Mouse (Mus musculus): ENCODE data around the gene Smarcc2. TPM values are rescaled to one million over a fixed set of nuclear protein-coding genes. Genes with fewer than 3 reads are reported as not detected.
A peak's percentile ranks its signal among the peaks of the same experiment; 100 is the strongest.

Smarcc2 gene
- polyA plus RNA-seq, 1 experiment from 2014 or later, result 77.2 TPM

- H3K4me3 ChIP-seq (replicated peaks), result peak overlapping the region; percentile 90
- peaks cover 18% of the 10 kb centered on the region for H3K4me1 ChIP-seq
- H3K9me3 ChIP-seq (replicated peaks), result no peaks in the 10 kb centered on the region
- H3K27me3 ChIP-seq, result peaks cover 17% of the 10 kb centered on the region
- H3K27ac ChIP-seq, result peak overlapping the region; percentile 85
- WGBS, result under 1% methylated on average over 58 of the region's 58 CpGs
- ATAC-seq (replicated peaks; ENCODE audit: low FRiP score), result peak; percentile 49
- peak overlapping the region; percentile 100 for H3K4me2 ChIP-seq
- H3K36me3 ChIP-seq, result peaks cover 20% of the 10 kb centered on the region
- H3K9ac ChIP-seq, result peak overlapping the region; percentile 77
Measured at GRCm38 (mm10) chr10:128524732-128525662, 65.9 kb downstream of the Smarcc2 start.

DNA sequence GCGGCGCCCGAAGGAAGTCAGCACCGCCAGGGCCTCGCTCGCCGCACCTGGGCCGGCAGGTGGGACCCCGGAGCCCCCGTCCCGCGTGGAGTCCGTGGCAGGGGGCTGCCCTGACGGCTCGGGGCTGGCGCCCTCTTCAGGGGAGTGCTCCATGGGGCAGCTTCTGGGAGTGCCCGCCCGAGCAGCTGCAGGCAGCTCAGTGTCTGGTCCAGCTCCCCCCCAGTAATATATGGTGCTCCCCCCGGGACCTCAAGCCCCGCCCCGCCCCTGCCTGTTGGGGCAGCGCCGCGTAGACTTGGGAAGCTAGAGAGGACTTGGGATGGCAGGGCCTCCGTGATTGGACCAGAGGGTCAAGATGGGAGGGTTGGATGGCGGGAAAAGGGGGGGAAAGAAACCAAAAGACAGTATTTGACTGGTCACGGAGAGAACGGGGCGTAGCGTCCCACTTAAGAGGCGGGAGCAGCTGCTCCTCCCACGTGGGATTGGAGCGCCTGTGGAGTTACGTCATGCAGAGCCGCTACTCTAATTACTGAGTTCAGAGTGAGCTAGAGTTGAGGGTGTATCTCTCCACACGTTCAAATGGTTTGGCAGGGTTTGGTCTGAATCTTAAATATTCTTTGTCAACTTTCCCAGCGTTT lies 66.7 kb downstream of the Smarcc2 start, which contains the start of gene Esyt1:
Gene Esyt1 (minus strand): TSS at position 201 of the 638 bp plus-strand sequence.
- H3K4me2 ChIP-seq, result peak within 1 kb of the TSS; percentile 100
- under 1% methylated on average over 37 of the region's 37 CpGs for WGBS

DNA sequence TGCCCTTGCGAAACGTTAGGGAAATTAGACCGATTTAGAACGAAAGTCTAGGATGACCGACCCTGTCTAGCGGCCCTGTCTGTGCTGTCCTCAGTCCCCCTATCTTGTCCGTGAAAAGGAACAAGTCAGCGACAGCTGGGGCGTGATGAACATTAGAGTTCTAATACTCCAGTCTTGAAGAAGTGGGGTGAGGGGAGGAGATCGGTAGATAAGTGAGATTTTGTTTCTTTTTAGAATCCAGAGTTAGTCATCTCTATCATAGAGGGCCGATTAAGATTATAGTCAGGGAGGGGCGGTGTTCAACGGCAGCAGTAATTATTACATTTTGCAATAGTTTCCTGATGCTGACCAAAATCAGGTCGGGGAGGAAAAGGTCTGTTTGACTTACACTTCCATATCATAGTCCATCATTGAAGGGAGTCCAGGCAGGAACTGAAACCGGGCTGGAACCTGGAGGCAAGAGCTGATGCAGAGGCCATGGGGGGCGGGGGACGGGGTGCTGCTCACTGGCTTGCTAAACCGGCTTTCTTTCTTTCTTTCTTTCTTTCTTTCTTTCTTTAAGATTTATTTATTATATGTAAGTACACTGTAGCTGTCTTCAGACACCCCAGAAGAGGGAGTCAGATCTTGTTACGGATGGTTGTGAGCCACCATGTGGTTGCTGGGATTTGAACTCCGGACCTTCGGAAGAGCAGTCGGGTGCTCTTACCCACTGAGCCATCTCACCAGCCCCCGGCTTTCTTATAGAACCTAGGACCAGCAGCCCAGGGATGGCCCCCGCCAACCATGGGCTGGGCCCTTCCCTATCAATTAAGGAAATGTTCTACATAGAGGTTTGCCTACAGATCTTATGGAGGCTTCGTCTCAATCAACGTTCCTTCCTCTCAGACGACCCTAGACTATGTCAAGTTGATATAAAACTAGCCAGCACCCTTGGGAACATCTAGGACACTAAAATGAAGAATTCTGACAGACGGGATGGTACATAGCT lies 67.6 kb downstream of the Smarcc2 start:
- no peak for ATAC-seq (replicated peaks; ENCODE audit: low FRiP score)
- H3K4me2 ChIP-seq, result peak overlapping the region; percentile 100
- H3K9me3 ChIP-seq (replicated peaks), result no peaks in the 10 kb centered on the region
- H3K4me1 ChIP-seq, result peaks cover 18% of the 10 kb centered on the region
- peak overlapping the region; percentile 38 for H3K9ac ChIP-seq
- H3K4me3 ChIP-seq (replicated peaks), result peak overlapping the region; percentile 90
- H3K27me3 ChIP-seq, result peaks cover 17% of the 10 kb centered on the region
- H3K27ac ChIP-seq, result peak overlapping the region; percentile 85
- WGBS, result 26% methylated on average over 28 of the region's 28 CpGs
- peaks cover 7% of the 10 kb centered on the region; the same call in 1 of the 2 replicates for H3K36me3 ChIP-seq

More for the DNA sequence above, 66.7 kb downstream of the Smarcc2 start, which contains the start of gene Esyt1:
- Histone ChIP-seq H3K4me1 (peaks cover 18% of the 10 kb centered on the region), H3K9me3 (replicated peaks) (no peaks in the 10 kb centered on the region), H3K9ac (peak within 1 kb of the TSS; percentile 77), H3K27ac (peak within 1 kb of the TSS; percentile 85), H3K4me3 (replicated peaks) (peak within 1 kb of the TSS; percentile 90), H3K27me3 (peaks cover 17% of the 10 kb centered on the region), H3K36me3 (peaks cover 13% of the 10 kb centered on the region)
- ATAC-seq (replicated peaks; ENCODE audit: low FRiP score), result peak; percentile 98

GRCm38 (mm10) chr10:128535206-128535605 lies 76.2 kb downstream of the Smarcc2 start:
- no peak overlapping the region for H3K4me2 ChIP-seq
- WGBS, result 75% methylated on average over 2 of the region's 2 CpGs
- no peaks in the 10 kb centered on the region for H3K9me3 ChIP-seq (replicated peaks)
- no peak overlapping the region for H3K4me3 ChIP-seq (replicated peaks)
- H3K36me3 ChIP-seq, result no peaks in the 10 kb centered on the region
- H3K27ac ChIP-seq, result no peak overlapping the region
- no peaks in the 10 kb centered on the region for H3K27me3 ChIP-seq
- H3K4me1 ChIP-seq, result peaks cover 11% of the 10 kb centered on the region
- no peak for ATAC-seq (replicated peaks; ENCODE audit: low FRiP score)
- H3K9ac ChIP-seq, result no peak overlapping the region

DNA sequence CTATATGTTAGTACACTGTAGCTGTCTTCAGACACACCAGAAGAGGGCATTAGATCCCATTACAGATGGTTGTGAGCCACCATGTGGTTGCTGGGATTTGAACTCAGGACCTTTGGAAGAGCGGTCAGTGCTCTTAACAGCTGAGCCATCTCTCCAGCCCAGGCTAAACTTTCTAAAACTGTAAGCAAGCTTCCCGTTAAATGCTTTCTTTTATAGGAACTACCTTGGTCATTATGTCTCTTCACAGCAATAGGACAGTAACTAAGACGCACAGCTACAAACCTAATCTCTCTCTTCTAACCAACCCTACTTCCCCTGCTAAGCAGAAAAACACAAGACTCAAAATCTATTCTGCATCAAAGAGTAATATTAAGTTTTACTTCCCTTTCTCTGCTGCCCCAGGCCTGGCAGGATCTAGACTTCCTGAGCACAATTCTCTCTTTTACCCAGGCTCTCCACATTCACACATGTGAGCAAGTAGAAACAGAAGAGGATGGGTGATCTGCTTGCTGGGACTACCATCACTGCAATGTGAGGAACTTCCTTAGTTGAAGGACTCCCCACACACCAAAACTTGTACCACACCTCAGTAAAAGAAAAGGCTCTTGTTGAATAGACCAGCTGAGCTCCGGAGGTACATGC lies 76.7 kb downstream of the Smarcc2 start:
- WGBS, result 67% methylated on average over 4 of the region's 4 CpGs
- Histone ChIP-seq H3K27ac (peak overlapping the region; percentile 56; the same call in 1 of the 2 replicates), H3K4me3 (replicated peaks) (peak overlapping the region; percentile 23), H3K4me1 (peaks cover 11% of the 10 kb centered on the region), H3K36me3 (no peaks in the 10 kb centered on the region), H3K4me2 (peak overlapping the region; percentile 47), H3K9ac (no peak overlapping the region), H3K9me3 (replicated peaks) (no peaks in the 10 kb centered on the region), H3K27me3 (no peaks in the 10 kb centered on the region)
- ATAC-seq (replicated peaks; ENCODE audit: low FRiP score), result 0 out of 2 replicates have a peak, but pooled peaks have one; percentile 13

DNA sequence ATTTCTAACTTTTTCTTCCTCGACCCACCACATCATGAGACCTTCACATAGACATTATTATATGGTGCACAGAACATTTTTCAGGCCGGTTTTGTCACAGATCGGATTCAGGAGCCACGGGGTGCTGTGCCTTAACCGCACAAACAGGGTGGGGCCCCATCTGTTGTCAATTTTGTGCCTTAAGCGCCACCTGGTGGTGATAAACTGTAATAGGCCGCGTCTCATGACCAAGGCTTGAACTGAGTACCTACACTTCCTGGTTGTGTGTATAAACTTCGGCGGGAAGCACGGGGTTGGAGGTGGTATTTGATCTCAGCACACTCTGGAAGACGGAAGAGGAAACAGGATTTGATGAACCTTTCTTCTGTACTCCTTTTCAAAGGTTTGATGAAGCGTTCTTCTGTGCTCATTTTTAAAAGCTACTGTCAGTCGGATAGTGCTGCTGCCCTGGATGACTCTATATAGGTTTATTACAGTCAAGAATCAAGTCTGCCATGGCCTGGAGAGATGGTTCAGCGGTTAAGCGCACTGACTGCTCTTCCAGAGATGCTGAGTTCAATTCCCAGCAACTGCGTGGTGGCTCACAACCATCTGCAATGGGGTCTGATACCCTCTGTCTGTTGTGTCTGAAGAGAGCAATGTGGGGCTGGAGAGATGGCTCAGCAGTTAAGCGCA lies 77.4 kb downstream of the Smarcc2 start:
- Histone ChIP-seq H3K36me3 (peaks cover 1% of the 10 kb centered on the region; the same call in 1 of the 2 replicates), H3K27me3 (no peaks in the 10 kb centered on the region), H3K9me3 (replicated peaks) (no peaks in the 10 kb centered on the region), H3K4me3 (replicated peaks) (peak overlapping the region; percentile 23), H3K4me2 (peak overlapping the region; percentile 47), H3K9ac (no peak overlapping the region), H3K27ac (peak overlapping the region; percentile 56), H3K4me1 (peaks cover 11% of the 10 kb centered on the region)
- peak; percentile 93 for ATAC-seq (replicated peaks; ENCODE audit: low FRiP score)
- 15% methylated on average over 18 of the region's 18 CpGs for WGBS

DNA sequence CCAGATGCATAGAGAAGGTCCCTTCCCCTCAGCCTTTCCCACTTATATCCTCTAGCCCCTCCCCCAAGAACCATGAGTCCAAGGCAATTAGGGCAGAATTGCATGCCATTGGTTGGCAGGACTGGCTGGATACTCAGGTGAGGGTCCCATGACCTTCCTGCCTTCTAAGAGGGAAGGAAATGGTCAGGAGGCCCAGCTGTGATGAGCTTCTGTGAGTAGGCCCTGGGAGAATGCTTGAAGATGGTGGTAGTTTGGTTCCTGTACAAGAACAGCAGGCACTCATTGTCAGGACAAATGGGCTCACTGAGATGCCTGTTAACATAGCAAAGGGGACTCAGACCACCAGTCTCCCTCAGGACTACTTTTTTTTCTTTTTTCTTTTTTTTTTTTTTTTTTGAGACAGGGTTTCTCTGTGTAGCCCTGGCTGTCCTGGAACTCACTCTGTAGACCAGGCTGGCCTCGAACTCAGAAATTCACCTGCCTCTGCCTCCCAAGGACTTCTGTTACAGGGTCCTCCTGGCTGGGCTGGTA lies 79.4 kb downstream of the Smarcc2 start:
- no peak for ATAC-seq (replicated peaks; ENCODE audit: low FRiP score)
- no peak overlapping the region for H3K27ac ChIP-seq

More for the DNA sequence above, 79.4 kb downstream of the Smarcc2 start:
- H3K4me2 ChIP-seq, result no peak overlapping the region
- H3K9ac ChIP-seq, result no peak overlapping the region
- no peaks in the 10 kb centered on the region for H3K27me3 ChIP-seq
- peaks cover 18% of the 10 kb centered on the region for H3K36me3 ChIP-seq
- 88% methylated on average over 1 of the region's 1 CpGs for WGBS
- no peaks in the 10 kb centered on the region for H3K9me3 ChIP-seq (replicated peaks)
- H3K4me1 ChIP-seq, result peaks cover 14% of the 10 kb centered on the region
- H3K4me3 ChIP-seq (replicated peaks), result no peak overlapping the region

Small RNA genes lying within 50 kb of the gene (microRNA-seq; reads per million reads assigned to microRNA genes)
- gene Mir6916 (not detected), gene Mir8105 (0.59 reads per million)

Other genes with a start within 250 kb of the Smarcc2 start
- 32.8 and 34.3 TPM in 2 replicates for gene Spryd4, start 247.4 kb upstream of the Smarcc2 start, polyA plus RNA-seq (2015; fragmentation: Nextera tagmentation; extraction: Ambion mirVana)
- gene Mip, start 233.4 kb upstream of the Smarcc2 start, polyA plus RNA-seq (2015; fragmentation: Nextera tagmentation; extraction: Ambion mirVana), result not detected in 2 replicates
- gene Timeless, start 227.2 kb upstream of the Smarcc2 start, polyA plus RNA-seq (2015; fragmentation: Nextera tagmentation; extraction: Ambion mirVana), result 64.4 and 71.7 TPM in 2 replicates
- gene Apon, start 205.2 kb upstream of the Smarcc2 start, polyA plus RNA-seq (2015; fragmentation: Nextera tagmentation; extraction: Ambion mirVana), result 0.40 and 0.45 TPM in 2 replicates
- gene Apof, start 190.6 kb upstream of the Smarcc2 start, polyA plus RNA-seq (2015; fragmentation: Nextera tagmentation; extraction: Ambion mirVana), result 0.48 and 2.5 TPM in 2 replicates
- 11.8 and 14.2 TPM in 2 replicates for gene Stat2, start 188.7 kb upstream of the Smarcc2 start, polyA plus RNA-seq (2015; fragmentation: Nextera tagmentation; extraction: Ambion mirVana)
- gene Il23a, start 160.5 kb upstream of the Smarcc2 start, polyA plus RNA-seq (2015; fragmentation: Nextera tagmentation; extraction: Ambion mirVana), result 0.21 and 0.40 TPM in 2 replicates
- 38.4 and 41.7 TPM in 2 replicates for gene Pan2, start 155.9 kb upstream of the Smarcc2 start, polyA plus RNA-seq (2015; fragmentation: Nextera tagmentation; extraction: Ambion mirVana)
- 331 and 361 TPM in 2 replicates for gene Cnpy2, start 136.8 kb upstream of the Smarcc2 start, polyA plus RNA-seq (2015; fragmentation: Nextera tagmentation; extraction: Ambion mirVana)
- gene Cs, start 121.5 kb upstream of the Smarcc2 start, polyA plus RNA-seq (2015; fragmentation: Nextera tagmentation; extraction: Ambion mirVana), result 200 and 214 TPM in 2 replicates
- gene Coq10a, start 90.3 kb upstream of the Smarcc2 start, polyA plus RNA-seq (2015; fragmentation: Nextera tagmentation; extraction: Ambion mirVana), result 13.7 TPM in 2 replicates
- 13.6 and 14.5 TPM in 2 replicates for gene Ankrd52, start 82.1 kb upstream of the Smarcc2 start, polyA plus RNA-seq (2015; fragmentation: Nextera tagmentation; extraction: Ambion mirVana)
- 41.5 and 47.1 TPM in 2 replicates for gene Slc39a5, start 58.0 kb upstream of the Smarcc2 start, polyA plus RNA-seq (2015; fragmentation: Nextera tagmentation; extraction: Ambion mirVana)
- 82.8 and 92.6 TPM in 2 replicates for gene Nabp2, start 47.8 kb upstream of the Smarcc2 start, polyA plus RNA-seq (2015; fragmentation: Nextera tagmentation; extraction: Ambion mirVana)
- 45.1 and 45.9 TPM in 2 replicates for gene Rnf41, start 47.6 kb upstream of the Smarcc2 start, polyA plus RNA-seq (2015; fragmentation: Nextera tagmentation; extraction: Ambion mirVana)
- gene Myl6, start 34.9 kb downstream of the Smarcc2 start, polyA plus RNA-seq (2015; fragmentation: Nextera tagmentation; extraction: Ambion mirVana), result 1,170 and 1,259 TPM in 2 replicates
- gene Myl6b, start 39.4 kb downstream of the Smarcc2 start, polyA plus RNA-seq (2015; fragmentation: Nextera tagmentation; extraction: Ambion mirVana), result 4.2 and 4.7 TPM in 2 replicates
- gene Esyt1, start 66.6 kb downstream of the Smarcc2 start, polyA plus RNA-seq (2015; fragmentation: Nextera tagmentation; extraction: Ambion mirVana), result 19.4 and 22.8 TPM in 2 replicates
- 16.2 and 17.7 TPM in 2 replicates for gene Zc3h10, start 88.5 kb downstream of the Smarcc2 start, polyA plus RNA-seq (2015; fragmentation: Nextera tagmentation; extraction: Ambion mirVana)
- 4,214 and 4,446 TPM in 2 replicates for gene Rpl41, start 90.1 kb downstream of the Smarcc2 start, polyA plus RNA-seq (2015; fragmentation: Nextera tagmentation; extraction: Ambion mirVana)
- gene Pa2g4, start 106.7 kb downstream of the Smarcc2 start, polyA plus RNA-seq (2015; fragmentation: Nextera tagmentation; extraction: Ambion mirVana), result 205 and 207 TPM in 2 replicates
- 9.7 and 10.7 TPM in 2 replicates for gene Erbb3, start 130.4 kb downstream of the Smarcc2 start, polyA plus RNA-seq (2015; fragmentation: Nextera tagmentation; extraction: Ambion mirVana)
- 752 and 867 TPM in 2 replicates for gene Rps26, start 167.5 kb downstream of the Smarcc2 start, polyA plus RNA-seq (2015; fragmentation: Nextera tagmentation; extraction: Ambion mirVana)
- gene Ikzf4, start 186.7 kb downstream of the Smarcc2 start, polyA plus RNA-seq (2015; fragmentation: Nextera tagmentation; extraction: Ambion mirVana), result 1.9 and 2.2 TPM in 2 replicates
- 11.7 and 13.2 TPM in 2 replicates for gene Suox, start 214.8 kb downstream of the Smarcc2 start, polyA plus RNA-seq (2015; fragmentation: Nextera tagmentation; extraction: Ambion mirVana)
- 71.4 and 72.3 TPM in 2 replicates for gene Rab5b, start 237.0 kb downstream of the Smarcc2 start, polyA plus RNA-seq (2015; fragmentation: Nextera tagmentation; extraction: Ambion mirVana)
- 1.2 TPM in 2 replicates for gene Pmel, start 244.9 kb downstream of the Smarcc2 start, polyA plus RNA-seq (2015; fragmentation: Nextera tagmentation; extraction: Ambion mirVana)
- 106 and 107 TPM in 2 replicates for gene Cdk2, start 245.8 kb downstream of the Smarcc2 start, polyA plus RNA-seq (2015; fragmentation: Nextera tagmentation; extraction: Ambion mirVana)